Comparison of ENCODE assay signal across 24 mouse cellular contexts in genomic region chr4:35169571-35170125, GRCm38 (mm10). TPM values are rescaled to one million over a fixed set of nuclear protein-coding genes. Genes with fewer than 3 reads are reported as not detected.
A peak's percentile ranks its signal among the peaks of the same experiment; 100 is the strongest.
DNase-seq lines count a peak whose midpoint lies in the region; ATAC-seq and TF ChIP-seq lines count a peak whose summit lies in the region.
"Had no signal": no experiment of that assay in that cellular context is flagged by ENCODE, and none has a peak within 500 bp of the region (broad histone marks: within the 10 kb centered on the region; RNA-seq: fewer than 3 reads in every experiment).

No protein-coding gene starts in this region.

- DNase-seq in gastrocnemius, postnatal 10 days: peak; percentile 22
- DNase-seq in gastrocnemius, postnatal 36 days: no peak
- no peak for DNase-seq in lung, postnatal 25 days (ENCODE audit: low spot score)
- peak; percentile 21 for DNase-seq in adipocyte (ENCODE audit: low spot score)
- no peak for DNase-seq in yolk sac, embryonic 10.5 days (ENCODE audit: low spot score)
- no peak for DNase-seq in left cerebral cortex, adult 2 months (ENCODE audit: extremely low spot score in 1 of 2, low spot score in 2 of 2)
- DNase-seq: cerebellum, adult 11-12 months; gastrocnemius, adult 2 months; kidney, adult 2 months; kidney, postnatal 4 days; retina, postnatal 1 day; thymus, postnatal 14 days had no signal

- no peak for TF ChIP-seq CTCF in left cerebral cortex, adult 2 months (IDR thresholded peaks at IDR 0.05)

- intact Hi-C loops in gastrocnemius, postnatal 36 days (cut with DNase I): no loop called here
- intact Hi-C loops in left cerebral cortex, adult 2 months (cut with DNase I): no loop called here

- no peak overlapping the region for H3K27ac ChIP-seq in lung, embryonic 16.5 days (ENCODE audit: low read length)
- no peak overlapping the region for H3K27ac ChIP-seq in embryonic facial prominence, embryonic 13.5 days
- H3K27ac ChIP-seq in left cerebral cortex, adult 2 months: no peak overlapping the region
- H3K27ac ChIP-seq: gastrocnemius, adult 2 months; hindbrain, embryonic 12.5 days; liver, embryonic 14.5 days; neural tube, embryonic 15.5 days had no signal

- H3K4me2 ChIP-seq in lung, embryonic 16.5 days (ENCODE audit: low read depth, low read length): no peak overlapping the region
- no peak overlapping the region for H3K4me2 ChIP-seq in embryonic facial prominence, embryonic 13.5 days
- H3K4me2 ChIP-seq: hindbrain, embryonic 12.5 days; neural tube, embryonic 15.5 days had no signal

- H3K4me3 ChIP-seq in lung, embryonic 16.5 days (ENCODE audit: low read length): no peak overlapping the region
- no peak overlapping the region for H3K4me3 ChIP-seq in embryonic facial prominence, embryonic 13.5 days
- no peak overlapping the region for H3K4me3 ChIP-seq in left cerebral cortex, adult 2 months
- H3K4me3 ChIP-seq: gastrocnemius, adult 2 months; hindbrain, embryonic 12.5 days; neural tube, embryonic 15.5 days had no signal

- H3K9ac ChIP-seq in lung, embryonic 16.5 days (ENCODE audit: low read length): no peak overlapping the region
- no peak overlapping the region for H3K9ac ChIP-seq in embryonic facial prominence, embryonic 13.5 days
- H3K9ac ChIP-seq: hindbrain, embryonic 12.5 days; liver, embryonic 14.5 days; neural tube, embryonic 15.5 days had no signal

- no peaks in the 10 kb centered on the region for H3K9me3 ChIP-seq in lung, embryonic 16.5 days (ENCODE audit: control insufficient read depth, low read length)
- H3K9me3 ChIP-seq in embryonic facial prominence, embryonic 13.5 days: no peaks in the 10 kb centered on the region
- H3K9me3 ChIP-seq: hindbrain, embryonic 12.5 days; neural tube, embryonic 15.5 days had no signal

- H3K27me3 ChIP-seq in lung, embryonic 16.5 days (ENCODE audit: control insufficient read depth, insufficient read depth, low read depth, low read length): no peaks in the 10 kb centered on the region
- H3K27me3 ChIP-seq in embryonic facial prominence, embryonic 13.5 days: no peaks in the 10 kb centered on the region
- H3K27me3 ChIP-seq: hindbrain, embryonic 12.5 days; neural tube, embryonic 15.5 days had no signal

- 0 out of 2 replicates have a peak, but pooled peaks cover 6% of the 10 kb centered on the region for H3K4me1 ChIP-seq in lung, embryonic 16.5 days (replicated peaks; ENCODE audit: control insufficient read depth, insufficient read depth, low read length)
- peaks cover 17% of the 10 kb centered on the region for H3K4me1 ChIP-seq in embryonic facial prominence, embryonic 13.5 days
- H3K4me1 ChIP-seq: hindbrain, embryonic 12.5 days had no signal

- peak; percentile 44 for ATAC-seq in lung, embryonic 16.5 days (ENCODE audit: low read depth)
- peak; percentile 46; the same call in 1 of the 2 replicates for ATAC-seq in embryonic facial prominence, embryonic 13.5 days (ENCODE audit: insufficient number of reproducible peaks, insufficient read depth, low FRiP score, low TSS enrichment, low read depth)
- ATAC-seq: activated CD4-positive, CD25-positive, alpha-beta regulatory T cell, adult 4 months had no signal

- no peaks in the 10 kb centered on the region for H3K36me3 ChIP-seq in lung, embryonic 16.5 days (ENCODE audit: control insufficient read depth, insufficient read depth, low read length)
- H3K36me3 ChIP-seq in embryonic facial prominence, embryonic 13.5 days: no peaks in the 10 kb centered on the region
- H3K36me3 ChIP-seq: hindbrain, embryonic 12.5 days; neural tube, embryonic 15.5 days had no signal

- 43% methylated on average over 13 of the region's 13 CpGs for WGBS in lung, embryonic 16.5 days
- WGBS in embryonic facial prominence, embryonic 13.5 days: 49% methylated on average over 13 of the region's 13 CpGs

RNA-seq across cellular contexts. Expression of gene Mob3b, which starts 12.4 kb away (rescaled TPM):
- 1 to 10 TPM; 2.8 to 3.9 TPM for total RNA-seq in gastrocnemius, postnatal 10 days (2021)
- total RNA-seq in gastrocnemius, postnatal 36 days (2021): 1 to 10 TPM in 1 of 2 experiments, under 1 TPM in 1; 0.38 to 1.1 TPM
- 11.5 and 12.1 TPM in 2 replicates for polyA plus RNA-seq in lung, embryonic 16.5 days (2015; fragmentation: Nextera tagmentation; extraction: Ambion mirVana)
- 16.9 and 18.5 TPM in 2 replicates for polyA plus RNA-seq in embryonic facial prominence, embryonic 13.5 days (2015; fragmentation: Nextera tagmentation; extraction: Ambion mirVana)
- 1 to 10 TPM; 2.8 to 4.0 TPM for total RNA-seq in left cerebral cortex, adult 2 months (2021)

RNA-seq across cellular contexts. Expression of gene Ifnk, which starts 17.8 kb away (rescaled TPM):
- total RNA-seq in gastrocnemius, postnatal 10 days (2021): not detected
- total RNA-seq in gastrocnemius, postnatal 36 days (2021): not detected
- not detected in 2 replicates for polyA plus RNA-seq in lung, embryonic 16.5 days (2015; fragmentation: Nextera tagmentation; extraction: Ambion mirVana)
- 0.35 and 0.69 TPM in 2 replicates for polyA plus RNA-seq in embryonic facial prominence, embryonic 13.5 days (2015; fragmentation: Nextera tagmentation; extraction: Ambion mirVana)
- total RNA-seq in left cerebral cortex, adult 2 months (2021): not detected
- total RNA-seq: gastrocnemius, adult 2 months; heart, adult 8-10 months; layer of hippocampus, postnatal 14 days; megakaryocyte progenitor cell, adult 5-6 weeks had no signal
- polyA plus RNA-seq: activated CD4-positive, CD25-positive, alpha-beta regulatory T cell, adult 4 months; cortical plate, adult 2 months; heart, postnatal 0 days; hindbrain, embryonic 12.5 days; kidney, adult 2 months; limb, embryonic 11.5 days; liver, embryonic 14.5 days; neural tube, embryonic 15.5 days had no signal

RNA-seq across cellular contexts. Expression of gene C9orf72, which starts 56.3 kb away (rescaled TPM):
- 1 to 10 TPM; 9.1 to 9.2 TPM for total RNA-seq in gastrocnemius, postnatal 10 days (2021)
- total RNA-seq in gastrocnemius, postnatal 36 days (2021): 10 to 100 TPM; 10.6 to 10.7 TPM
- 12.7 and 12.8 TPM in 2 replicates for polyA plus RNA-seq in lung, embryonic 16.5 days (2015; fragmentation: Nextera tagmentation; extraction: Ambion mirVana)
- polyA plus RNA-seq in embryonic facial prominence, embryonic 13.5 days (2015; fragmentation: Nextera tagmentation; extraction: Ambion mirVana): 12.2 and 14.9 TPM in 2 replicates
- 10 to 100 TPM; 23.3 to 26.8 TPM for total RNA-seq in left cerebral cortex, adult 2 months (2021)

Comparison
In these comparisons a context has a peak if more than half of its experiments do, and no peak if none do; other contexts are left out.
1. DNase-seq: peak in gastrocnemius, postnatal 10 days (single experiment) and adipocyte (single experiment); none in gastrocnemius, postnatal 36 days (0 of 2), lung, postnatal 25 days (single experiment), yolk sac, embryonic 10.5 days (single experiment) and left cerebral cortex, adult 2 months (0 of 2).